8 mouse cellular contexts compared by ENCODE assay signal in genomic region chr15:99294813-99295374, GRCm38 (mm10). TPM values are rescaled to one million over a fixed set of nuclear protein-coding genes. Genes with fewer than 3 reads are reported as not detected.
DNase-seq lines count a peak whose midpoint lies in the region; ATAC-seq and TF ChIP-seq lines count a peak whose summit lies in the region.

Gene Prpf40b (plus strand): TSS chr15:99295087.

- peak within 1 kb of the TSS; percentile 70 for H3K4me3 ChIP-seq in forebrain, embryonic 15.5 days
- peak within 1 kb of the TSS; percentile 74 for H3K4me3 ChIP-seq in lung, adult 2 months (replicated peaks; ENCODE audit: extremely low read depth, low read depth, low read length)

- H3K27me3 ChIP-seq in forebrain, embryonic 15.5 days = no peaks in the 10 kb centered on the region

- ATAC-seq in forebrain, embryonic 15.5 days (replicated peaks) = peak; percentile 97
- ATAC-seq in neutrophil, adult 5-6 weeks (ENCODE audit: extremely low read depth, insufficient number of reproducible peaks, low FRiP score, poor library complexity, severe bottlenecking) = peak; percentile 72

- no peaks in the 10 kb centered on the region for H3K36me3 ChIP-seq in forebrain, embryonic 15.5 days

- peak within 1 kb of the TSS; percentile 90 for H3K27ac ChIP-seq in forebrain, embryonic 15.5 days (replicated peaks)

- H3K4me2 ChIP-seq in forebrain, embryonic 15.5 days (replicated peaks) = peak within 1 kb of the TSS; percentile 54

- no peaks in the 10 kb centered on the region for H3K9me3 ChIP-seq in forebrain, embryonic 15.5 days

- TF ChIP-seq POLR2A in lung, adult 2 months (IDR thresholded peaks at IDR 0.05; ENCODE audit: borderline replicate concordance, extremely low read depth, low read depth, low read length) = peak; percentile 38; the same call in 1 of the 2 replicates

- intact Hi-C loops in heart, postnatal 25 days (cut with DNase I) = no loop called here

- WGBS in forebrain, embryonic 15.5 days = under 1% methylated on average over 55 of the region's 64 CpGs
- under 1% methylated on average over 57 of the region's 64 CpGs for WGBS in lung, adult 2 months

- DNase-seq in ES-CJ7 (ENCODE audit: low read depth, low spot score) = peak; percentile 86
- DNase-seq in cerebellum, adult 11 months = peak; percentile 93
- DNase-seq in heart, postnatal 25 days (ENCODE audit: low spot score) = peak; percentile 92
- peak; percentile 94 to 96 for DNase-seq in layer of hippocampus, adult 18-20 months (ENCODE audit: low spot score in 2 of 2)
- peak; percentile 94 for DNase-seq in lung, adult 2 months
- DNase-seq in thymus, adult 18-20 months = peak; percentile 76 to 83

- no peak for TF ChIP-seq CTCF in lung, adult 2 months (IDR thresholded peaks at IDR 0.05; ENCODE audit: insufficient read depth, low read length)

- peak within 1 kb of the TSS; percentile 62 for H3K9ac ChIP-seq in forebrain, embryonic 15.5 days (replicated peaks)

- peaks cover 23% of the 10 kb centered on the region for H3K4me1 ChIP-seq in forebrain, embryonic 15.5 days
- no peaks in the 10 kb centered on the region; the same call in 1 of the 2 replicates for H3K4me1 ChIP-seq in lung, adult 2 months (ENCODE audit: control insufficient read depth, insufficient read depth, low read length)

RNA-seq across cellular contexts. Expression of gene Prpf40b, which starts in this region (rescaled TPM):
- 111 and 115 TPM in 2 replicates for polyA plus RNA-seq in forebrain, embryonic 15.5 days (2015; fragmentation: Nextera tagmentation; extraction: Ambion mirVana)
- total RNA-seq in heart, postnatal 25 days (2021) = 10 to 100 TPM; 20.2 to 20.7 TPM
- 10 to 100 TPM; 93.2 to 93.7 TPM for total RNA-seq in layer of hippocampus, adult 18-20 months (2021)
- polyA plus RNA-seq in lung, adult 2 months (2012; rRNA removed) = 68.1 and 76.5 TPM in 2 replicates
- total RNA-seq in neutrophil, adult 5-6 weeks (2017) = 6.1 and 13.2 TPM in 2 replicates

Comparison
In these comparisons a context has a peak if more than half of its experiments do, and no peak if none do; other contexts are left out.
1. Peak in every context shown above with its lines: DNase-seq, ATAC-seq, H3K4me3 ChIP-seq and H3K27ac ChIP-seq.